Mouse (Mus musculus): ENCODE results near the gene Idh1. TPM values are rescaled to one million over a fixed set of nuclear protein-coding genes. Genes with fewer than 3 reads are reported as not detected.

Idh1 gene
- polyA plus RNA-seq, 1 experiment from 2014 or later: 262 TPM

- DNase-seq (ENCODE audit: low spot score) (no peak), ATAC-seq (replicated peaks; ENCODE audit: insufficient number of reproducible peaks, low FRiP score, low TSS enrichment, low read depth) (no peak)
- Histone ChIP-seq H3K4me2 (ENCODE audit: low read depth, low read length) (no peak overlapping the region), H3K27ac (replicated peaks; ENCODE audit: low read depth, low read length) (no peak overlapping the region), H3K4me3 (ENCODE audit: low read depth, low read length) (no peak overlapping the region), H3K27me3 (ENCODE audit: control insufficient read depth, insufficient read depth, low read length) (no peaks in the 10 kb centered on the region), H3K9ac (replicated peaks; ENCODE audit: low read length) (no peak overlapping the region), H3K4me1 (ENCODE audit: control insufficient read depth, insufficient read depth, low read length) (no peaks in the 10 kb centered on the region), H3K9me3 (replicated peaks; ENCODE audit: control insufficient read depth, low read length) (no peaks in the 10 kb centered on the region), H3K36me3 (replicated peaks; ENCODE audit: control insufficient read depth, insufficient read depth, low read depth, low read length) (peaks cover 3% of the 10 kb centered on the region)
- WGBS: 87% methylated on average over 1 of the region's 1 CpGs
Measured at GRCm38 (mm10) chr1:65204299-65204698, 18.0 kb upstream of the Idh1 start.

GRCm38 (mm10) chr1:65198861-65199260 is 12.6 kb upstream of the Idh1 start:
- ATAC-seq (replicated peaks; ENCODE audit: insufficient number of reproducible peaks, low FRiP score, low TSS enrichment, low read depth) (no peak), DNase-seq (ENCODE audit: low spot score) (no peak)
- Histone ChIP-seq H3K27ac (replicated peaks; ENCODE audit: low read depth, low read length) (no peak overlapping the region), H3K4me3 (ENCODE audit: low read depth, low read length) (no peak overlapping the region), H3K4me1 (ENCODE audit: control insufficient read depth, insufficient read depth, low read length) (no peaks in the 10 kb centered on the region), H3K9ac (replicated peaks; ENCODE audit: low read length) (no peak overlapping the region), H3K4me2 (ENCODE audit: low read depth, low read length) (no peak overlapping the region), H3K9me3 (replicated peaks; ENCODE audit: control insufficient read depth, low read length) (no peaks in the 10 kb centered on the region), H3K27me3 (ENCODE audit: control insufficient read depth, insufficient read depth, low read length) (no peaks in the 10 kb centered on the region), H3K36me3 (replicated peaks; ENCODE audit: control insufficient read depth, insufficient read depth, low read depth, low read length) (peaks cover 2% of the 10 kb centered on the region; the same call in 1 of the 2 replicates)
- 97% methylated on average over 2 of the region's 2 CpGs for WGBS

GRCm38 (mm10) chr1:65198425-65198824 is 12.1 kb upstream of the Idh1 start:
- Histone ChIP-seq H3K27me3 (ENCODE audit: control insufficient read depth, insufficient read depth, low read length) (no peaks in the 10 kb centered on the region), H3K4me3 (ENCODE audit: low read depth, low read length) (no peak overlapping the region), H3K4me1 (ENCODE audit: control insufficient read depth, insufficient read depth, low read length) (no peaks in the 10 kb centered on the region), H3K9ac (replicated peaks; ENCODE audit: low read length) (no peak overlapping the region), H3K36me3 (replicated peaks; ENCODE audit: control insufficient read depth, insufficient read depth, low read depth, low read length) (peaks cover 2% of the 10 kb centered on the region; the same call in 1 of the 2 replicates), H3K4me2 (ENCODE audit: low read depth, low read length) (no peak overlapping the region), H3K9me3 (replicated peaks; ENCODE audit: control insufficient read depth, low read length) (no peaks in the 10 kb centered on the region), H3K27ac (replicated peaks; ENCODE audit: low read depth, low read length) (no peak overlapping the region)
- ATAC-seq (replicated peaks; ENCODE audit: insufficient number of reproducible peaks, low FRiP score, low TSS enrichment, low read depth) (no peak), DNase-seq (ENCODE audit: low spot score) (no peak)
- 91% methylated on average over 2 of the region's 2 CpGs for WGBS

GRCm38 (mm10) chr1:65193226-65193625 is 6.9 kb upstream of the Idh1 start:
- no peak overlapping the region for H3K9ac ChIP-seq (replicated peaks; ENCODE audit: low read length)
- no peaks in the 10 kb centered on the region for H3K9me3 ChIP-seq (replicated peaks; ENCODE audit: control insufficient read depth, low read length)
- H3K4me2 ChIP-seq (ENCODE audit: low read depth, low read length): no peak overlapping the region
- DNase-seq (ENCODE audit: low spot score) (no peak), ATAC-seq (replicated peaks; ENCODE audit: insufficient number of reproducible peaks, low FRiP score, low TSS enrichment, low read depth) (no peak)
- no peaks in the 10 kb centered on the region for H3K4me1 ChIP-seq (ENCODE audit: control insufficient read depth, insufficient read depth, low read length)
- peaks cover 4% of the 10 kb centered on the region for H3K36me3 ChIP-seq (replicated peaks; ENCODE audit: control insufficient read depth, insufficient read depth, low read depth, low read length)
- no peaks in the 10 kb centered on the region for H3K27me3 ChIP-seq (ENCODE audit: control insufficient read depth, insufficient read depth, low read length)
- 95% methylated on average over 2 of the region's 2 CpGs for WGBS
- H3K27ac ChIP-seq (replicated peaks; ENCODE audit: low read depth, low read length): no peak overlapping the region
- no peak overlapping the region for H3K4me3 ChIP-seq (ENCODE audit: low read depth, low read length)

- no peak overlapping the region for H3K4me2 ChIP-seq (ENCODE audit: low read depth, low read length)
- H3K9me3 ChIP-seq (replicated peaks; ENCODE audit: control insufficient read depth, low read length): no peaks in the 10 kb centered on the region
- no peaks in the 10 kb centered on the region for H3K27me3 ChIP-seq (ENCODE audit: control insufficient read depth, insufficient read depth, low read length)
- H3K36me3 ChIP-seq (replicated peaks; ENCODE audit: control insufficient read depth, insufficient read depth, low read depth, low read length): peaks cover 2% of the 10 kb centered on the region; the same call in 1 of the 2 replicates
- no peaks in the 10 kb centered on the region for H3K4me1 ChIP-seq (ENCODE audit: control insufficient read depth, insufficient read depth, low read length)
- H3K27ac ChIP-seq (replicated peaks; ENCODE audit: low read depth, low read length): no peak overlapping the region
- ATAC-seq (replicated peaks; ENCODE audit: insufficient number of reproducible peaks, low FRiP score, low TSS enrichment, low read depth) (no peak), DNase-seq (ENCODE audit: low spot score) (no peak)
- H3K9ac ChIP-seq (replicated peaks; ENCODE audit: low read length): no peak overlapping the region
- no peak overlapping the region for H3K4me3 ChIP-seq (ENCODE audit: low read depth, low read length)
- WGBS: 83% methylated on average over 4 of the region's 4 CpGs
Measured at GRCm38 (mm10) chr1:65190172-65190571, 3.9 kb upstream of the Idh1 start.

GRCm38 (mm10) chr1:65187074-65187430 is 752 bp upstream of the Idh1 start:
- ATAC-seq (replicated peaks; ENCODE audit: insufficient number of reproducible peaks, low FRiP score, low TSS enrichment, low read depth): no peak; the same call in 1 of the 2 replicates
- under 1% methylated on average over 6 of the region's 6 CpGs for WGBS
- H3K27ac ChIP-seq (replicated peaks; ENCODE audit: low read depth, low read length): peak overlapping the region; percentile 78; the same call in 1 of the 2 replicates

GRCm38 (mm10) chr1:65185524-65186205 is 635 bp downstream of the Idh1 start:
- Histone ChIP-seq H3K9ac (replicated peaks; ENCODE audit: low read length) (peak overlapping the region; percentile 61), H3K27me3 (ENCODE audit: control insufficient read depth, insufficient read depth, low read length) (no peaks in the 10 kb centered on the region), H3K4me1 (ENCODE audit: control insufficient read depth, insufficient read depth, low read length) (no peaks in the 10 kb centered on the region), H3K4me3 (ENCODE audit: low read depth, low read length) (peak overlapping the region; percentile 88), H3K4me2 (ENCODE audit: low read depth, low read length) (peak overlapping the region; percentile 55), H3K36me3 (replicated peaks; ENCODE audit: control insufficient read depth, insufficient read depth, low read depth, low read length) (no peaks in the 10 kb centered on the region), H3K9me3 (replicated peaks; ENCODE audit: control insufficient read depth, low read length) (no peaks in the 10 kb centered on the region), H3K27ac (replicated peaks; ENCODE audit: low read depth, low read length) (no peak overlapping the region)
- DNase-seq (ENCODE audit: low spot score) (peak; percentile 7), ATAC-seq (replicated peaks; ENCODE audit: insufficient number of reproducible peaks, low FRiP score, low TSS enrichment, low read depth) (peak; percentile 1; the same call in 1 of the 2 replicates)
- WGBS: 25% methylated on average over 12 of the region's 12 CpGs

More at GRCm38 (mm10) chr1:65187074-65187430, 752 bp upstream of the Idh1 start:
- H3K9ac ChIP-seq (replicated peaks; ENCODE audit: low read length): peak overlapping the region; percentile 88
- peak overlapping the region; percentile 77 for H3K4me2 ChIP-seq (ENCODE audit: low read depth, low read length)
- no peak for DNase-seq (ENCODE audit: low spot score)
- H3K27me3 ChIP-seq (ENCODE audit: control insufficient read depth, insufficient read depth, low read length): no peaks in the 10 kb centered on the region
- H3K4me3 ChIP-seq (ENCODE audit: low read depth, low read length): peak overlapping the region; percentile 88
- no peaks in the 10 kb centered on the region for H3K4me1 ChIP-seq (ENCODE audit: control insufficient read depth, insufficient read depth, low read length)
- H3K9me3 ChIP-seq (replicated peaks; ENCODE audit: control insufficient read depth, low read length): no peaks in the 10 kb centered on the region
- H3K36me3 ChIP-seq (replicated peaks; ENCODE audit: control insufficient read depth, insufficient read depth, low read depth, low read length): no peaks in the 10 kb centered on the region

- no peaks in the 10 kb centered on the region for H3K36me3 ChIP-seq (replicated peaks; ENCODE audit: control insufficient read depth, insufficient read depth, low read depth, low read length)
- WGBS: 87% methylated on average over 8 of the region's 8 CpGs
- no peaks in the 10 kb centered on the region for H3K9me3 ChIP-seq (replicated peaks; ENCODE audit: control insufficient read depth, low read length)
- H3K4me1 ChIP-seq (ENCODE audit: control insufficient read depth, insufficient read depth, low read length): no peaks in the 10 kb centered on the region
- DNase-seq (ENCODE audit: low spot score): no peak
- no peak overlapping the region for H3K27ac ChIP-seq (replicated peaks; ENCODE audit: low read depth, low read length)
- no peak overlapping the region for H3K4me2 ChIP-seq (ENCODE audit: low read depth, low read length)
- H3K4me3 ChIP-seq (ENCODE audit: low read depth, low read length): no peak overlapping the region
- H3K9ac ChIP-seq (replicated peaks; ENCODE audit: low read length): no peak overlapping the region
- H3K27me3 ChIP-seq (ENCODE audit: control insufficient read depth, insufficient read depth, low read length): no peaks in the 10 kb centered on the region
- ATAC-seq (replicated peaks; ENCODE audit: insufficient number of reproducible peaks, low FRiP score, low TSS enrichment, low read depth): no peak
Measured at GRCm38 (mm10) chr1:65185011-65185410, 1.3 kb downstream of the Idh1 start.
